Mouse (Mus musculus) limb, embryonic 11.5 days (tissue): ENCODE results near the gene Agpat4. TPM values are rescaled to one million over a fixed set of nuclear protein-coding genes. Genes with fewer than 3 reads are reported as not detected.

Experiments used
- ATAC-seq: fragments of 200-750 bp; cut with Nextera tagmentation; 2 replicates; pipeline ENCODE4 v1.8.0; 2017; ENCODE audit warnings: low read depth; ENCODE audit not compliant: insufficient number of reproducible peaks, low FRiP score, low TSS enrichment
- DNase-seq: peaks from one replicate; pipeline ENCODE4 v3.0.0-alpha.2; 2015; ENCODE audit warnings: low spot score
- H3K27ac ChIP-seq: fragments of 300-500 bp; sonication (generic); replicated peaks from 2 replicates; pipeline ENCODE4 v1.5.1; 2014; ENCODE audit warnings: low read depth, mild to moderate bottlenecking, low read length
- H3K27me3 ChIP-seq: fragments of 300-500 bp; sonication (generic); 2 replicates; pipeline ENCODE4 v1.6.1; 2014; ENCODE audit warnings: mild to moderate bottlenecking, low read length, mixed read lengths; ENCODE audit not compliant: control insufficient read depth, insufficient read depth
- H3K36me3 ChIP-seq: fragments of 300-500 bp; sonication (generic); 2 replicates; pipeline ENCODE4 v1.6.1; 2014; ENCODE audit warnings: mild to moderate bottlenecking, low read length, moderate library complexity, mixed read lengths; ENCODE audit not compliant: control insufficient read depth, insufficient read depth
- H3K4me1 ChIP-seq: fragments of 300-500 bp; sonication (generic); 2 replicates; pipeline ENCODE4 v1.6.1; 2014; ENCODE audit warnings: low read length, mixed read lengths; ENCODE audit not compliant: control insufficient read depth, insufficient read depth
- H3K4me2 ChIP-seq: fragments of 300-500 bp; sonication (generic); 2 replicates; pipeline ENCODE4 v1.6.1; 2014; ENCODE audit warnings: low read depth, mild to moderate bottlenecking, moderate library complexity; ENCODE audit not compliant: severe bottlenecking
- H3K4me3 ChIP-seq: fragments of 300-500 bp; sonication (generic); 2 replicates; pipeline ENCODE4 v1.5.1; 2014; ENCODE audit warnings: low read depth, low read length
- H3K9ac ChIP-seq: fragments of 300-500 bp; sonication (generic); 2 replicates; pipeline ENCODE4 v1.6.1; 2014; ENCODE audit warnings: mild to moderate bottlenecking, low read length
- H3K9me3 ChIP-seq: fragments of 300-500 bp; sonication (generic); 2 replicates; pipeline ENCODE4 v1.6.1; 2016; ENCODE audit warnings: low read length; ENCODE audit not compliant: control insufficient read depth
- WGBS: fragments of 180-500 bp; shearing (Covaris S2); extraction: QIAGEN DNeasy Blood & Tissue Kit; methylation state at CpG from one replicate; pipeline ENCODE4 v1.1.7; 2014; 5-methylcytosine and 5-hydroxymethylcytosine counted together
- polyA plus RNA-seq: library from polyadenylated mRNA; unstranded; fragments of >200 nt; fragmentation: Nextera tagmentation; extraction: Ambion mirVana; gene quantifications from 2 replicates; pipeline ENCODE4 v1.2.1, GENCODE M21; 2014

Gene Agpat4
- polyA plus RNA-seq, 1 experiment from 2014 or later: 25.5 TPM

- Histone ChIP-seq H3K4me2 (no peak overlapping the region), H3K9ac (no peak overlapping the region), H3K4me3 (no peak overlapping the region), H3K4me1 (no peaks in the 10 kb centered on the region), H3K9me3 (no peaks in the 10 kb centered on the region), H3K36me3 (no peaks in the 10 kb centered on the region), H3K27ac (no peak overlapping the region), H3K27me3 (no peaks in the 10 kb centered on the region)
- DNase-seq (no peak), ATAC-seq (no peak)
Observed at GRCm38 (mm10) chr17:12099415-12099814, 19.1 kb upstream of the Agpat4 start.

DNA sequence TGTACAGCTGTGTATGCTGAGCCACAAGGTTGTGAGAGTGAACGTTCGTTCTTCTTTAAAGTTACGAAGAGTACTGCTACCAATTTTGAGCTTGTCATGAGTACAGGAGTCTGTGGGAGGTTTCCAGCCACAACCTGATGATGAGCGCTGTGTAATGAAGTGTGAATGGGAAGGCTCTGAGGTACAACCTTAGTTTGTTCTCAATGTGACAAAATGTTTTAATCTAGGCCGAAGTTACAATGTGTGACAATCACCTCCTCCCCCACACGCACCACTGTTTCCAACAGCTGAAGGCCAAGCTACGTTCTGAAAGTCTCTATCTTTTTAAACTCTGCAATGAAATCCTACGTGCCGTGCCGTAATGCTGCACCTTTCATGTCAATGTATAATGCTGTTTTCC is 16.2 kb upstream of the Agpat4 start:
- ATAC-seq (no peak), DNase-seq (no peak)
- Histone ChIP-seq H3K9ac (no peak overlapping the region), H3K4me3 (no peak overlapping the region), H3K9me3 (no peaks in the 10 kb centered on the region), H3K27me3 (no peaks in the 10 kb centered on the region), H3K27ac (no peak overlapping the region), H3K4me2 (no peak overlapping the region), H3K4me1 (no peaks in the 10 kb centered on the region), H3K36me3 (no peaks in the 10 kb centered on the region)
- 93% methylated on average over 10 of the region's 10 CpGs for WGBS

- ATAC-seq (no peak), DNase-seq (no peak)
- H3K4me1 ChIP-seq: no peaks in the 10 kb centered on the region
- no peak overlapping the region for H3K27ac ChIP-seq
- WGBS: 86% methylated on average over 6 of the region's 6 CpGs
- H3K9ac ChIP-seq: no peak overlapping the region
- H3K9me3 ChIP-seq: no peaks in the 10 kb centered on the region
- H3K27me3 ChIP-seq: no peaks in the 10 kb centered on the region
- H3K36me3 ChIP-seq: no peaks in the 10 kb centered on the region
- no peak overlapping the region for H3K4me2 ChIP-seq
- no peak overlapping the region for H3K4me3 ChIP-seq
Observed at GRCm38 (mm10) chr17:12103781-12104180, 14.7 kb upstream of the Agpat4 start.

GRCm38 (mm10) chr17:12104245-12104644 is 14.3 kb upstream of the Agpat4 start:
- DNase-seq: no peak
- Histone ChIP-seq H3K27me3 (no peaks in the 10 kb centered on the region), H3K27ac (no peak overlapping the region), H3K4me3 (no peak overlapping the region), H3K36me3 (no peaks in the 10 kb centered on the region), H3K4me1 (no peaks in the 10 kb centered on the region), H3K9me3 (no peaks in the 10 kb centered on the region), H3K9ac (no peak overlapping the region), H3K4me2 (no peak overlapping the region)
- no peak for ATAC-seq
- WGBS: 73% methylated on average over 7 of the region's 7 CpGs

DNA sequence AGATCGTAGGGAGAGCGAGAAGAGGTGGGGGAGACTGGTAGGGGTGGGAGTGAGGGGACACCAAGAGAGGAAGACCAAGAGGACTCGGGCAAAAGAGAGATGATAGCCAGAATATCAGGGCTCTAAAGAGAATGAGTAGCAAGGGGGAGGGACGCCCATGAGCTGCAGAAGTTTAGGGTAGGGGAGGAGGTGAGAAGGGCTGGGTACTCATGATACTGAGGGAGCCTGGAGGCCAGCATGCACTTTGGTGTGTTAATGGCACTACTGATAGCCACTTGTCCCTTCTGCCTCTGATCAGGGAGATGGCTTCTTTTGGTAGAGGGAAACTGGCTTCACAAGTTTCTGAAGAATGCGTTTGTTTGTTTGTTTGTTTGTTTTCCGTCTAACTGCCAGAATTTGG is 13.8 kb upstream of the Agpat4 start:
- no peaks in the 10 kb centered on the region for H3K9me3 ChIP-seq
- H3K4me1 ChIP-seq: no peaks in the 10 kb centered on the region
- ATAC-seq (no peak), DNase-seq (no peak)
- H3K4me3 ChIP-seq: no peak overlapping the region
- no peaks in the 10 kb centered on the region for H3K27me3 ChIP-seq
- no peaks in the 10 kb centered on the region for H3K36me3 ChIP-seq
- H3K9ac ChIP-seq: no peak overlapping the region
- H3K27ac ChIP-seq: no peak overlapping the region
- 81% methylated on average over 6 of the region's 6 CpGs for WGBS
- H3K4me2 ChIP-seq: no peak overlapping the region

DNA sequence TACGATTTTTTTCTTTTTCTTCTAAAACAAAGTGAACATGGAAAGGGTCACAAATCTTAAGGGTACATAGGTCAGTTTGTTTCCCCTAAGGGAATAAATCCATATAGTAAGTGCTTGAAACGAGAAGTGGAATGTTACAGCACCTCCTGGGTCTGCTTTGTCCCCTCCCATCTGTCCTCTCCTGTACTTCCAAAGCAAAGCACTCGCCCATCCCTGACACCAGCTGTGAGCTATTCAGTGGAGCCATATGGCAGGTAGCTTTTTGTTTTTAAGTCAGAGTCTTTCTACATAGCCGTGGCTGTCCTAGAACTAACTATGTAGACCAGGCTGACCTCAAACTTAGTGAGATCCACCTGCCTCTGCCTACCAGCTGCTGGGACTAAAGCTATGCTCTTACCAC is 12.2 kb upstream of the Agpat4 start:
- DNase-seq: no peak
- ATAC-seq: no peak
- H3K9ac ChIP-seq: no peak overlapping the region
- no peaks in the 10 kb centered on the region for H3K36me3 ChIP-seq
- WGBS: 54% methylated on average over 4 of the region's 4 CpGs
- no peak overlapping the region for H3K4me2 ChIP-seq
- no peak overlapping the region for H3K27ac ChIP-seq
- no peak overlapping the region for H3K4me3 ChIP-seq
- H3K9me3 ChIP-seq: no peaks in the 10 kb centered on the region
- no peaks in the 10 kb centered on the region for H3K4me1 ChIP-seq
- H3K27me3 ChIP-seq: no peaks in the 10 kb centered on the region

GRCm38 (mm10) chr17:12113626-12114025 is 4.9 kb upstream of the Agpat4 start:
- WGBS: 90% methylated on average over 6 of the region's 6 CpGs
- no peak overlapping the region for H3K27ac ChIP-seq
- H3K4me1 ChIP-seq: 0 out of 2 replicates have a peak, but pooled peaks cover 2% of the 10 kb centered on the region
- no peak overlapping the region for H3K4me2 ChIP-seq
- no peaks in the 10 kb centered on the region for H3K36me3 ChIP-seq
- H3K27me3 ChIP-seq: no peaks in the 10 kb centered on the region
- no peak for ATAC-seq
- DNase-seq: no peak
- no peak overlapping the region for H3K4me3 ChIP-seq
- no peaks in the 10 kb centered on the region for H3K9me3 ChIP-seq
- no peak overlapping the region for H3K9ac ChIP-seq

DNA sequence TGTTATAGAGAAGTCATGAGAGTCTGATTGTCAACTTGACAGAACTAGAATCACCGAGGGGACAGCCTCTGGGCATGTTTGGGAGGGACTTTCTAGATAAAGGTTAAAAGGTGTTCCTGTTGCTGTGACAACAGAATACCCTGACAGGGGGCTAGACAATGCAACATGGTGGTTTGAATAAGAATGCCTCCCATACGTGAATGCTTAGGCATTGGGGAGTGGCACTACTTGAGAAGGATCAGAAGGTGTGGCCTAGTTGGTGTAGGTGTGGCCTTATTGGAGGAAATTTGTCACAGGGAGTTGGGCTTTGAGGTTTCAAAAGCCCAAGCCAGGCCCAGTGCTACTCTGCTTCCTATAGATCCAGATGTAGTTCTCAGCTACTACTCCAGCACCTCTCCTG is 3.4 kb upstream of the Agpat4 start:
- 84% methylated on average over 2 of the region's 2 CpGs for WGBS
- Histone ChIP-seq H3K9ac (no peak overlapping the region), H3K4me3 (no peak overlapping the region), H3K36me3 (no peaks in the 10 kb centered on the region), H3K27ac (no peak overlapping the region), H3K4me1 (0 out of 2 replicates have a peak, but pooled peaks cover 2% of the 10 kb centered on the region), H3K27me3 (no peaks in the 10 kb centered on the region), H3K9me3 (no peaks in the 10 kb centered on the region), H3K4me2 (no peak overlapping the region)
- DNase-seq (no peak), ATAC-seq (no peak)

DNA sequence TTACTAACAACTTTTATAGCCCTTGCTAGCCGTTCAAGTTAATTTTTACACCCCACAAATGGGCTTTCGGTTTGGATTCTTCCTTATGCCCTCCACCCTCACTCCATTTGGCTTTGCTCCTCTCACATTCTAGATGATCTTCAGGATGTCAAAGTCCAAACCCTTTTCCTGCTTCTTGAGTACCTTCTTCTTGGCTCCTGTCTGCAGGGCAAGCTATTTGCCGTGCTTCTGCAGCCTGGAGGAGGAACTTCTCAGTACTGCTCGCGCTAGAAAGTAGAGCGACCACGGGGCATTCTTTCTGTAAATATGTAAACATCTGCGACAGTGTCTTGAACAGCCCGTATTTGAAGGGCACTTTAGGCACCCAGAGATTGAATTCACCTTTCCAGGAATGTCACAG is 373 bp upstream of the Agpat4 start:
- peak overlapping the region; percentile 74 for H3K4me2 ChIP-seq
- no peaks in the 10 kb centered on the region for H3K36me3 ChIP-seq
- no peaks in the 10 kb centered on the region for H3K9me3 ChIP-seq
- peak overlapping the region; percentile 50 for H3K4me3 ChIP-seq
- DNase-seq: peak; percentile 42
- H3K9ac ChIP-seq: peak overlapping the region; percentile 64
- no peaks in the 10 kb centered on the region for H3K27me3 ChIP-seq
- ATAC-seq: no peak
- peak overlapping the region; percentile 90 for H3K27ac ChIP-seq
- WGBS: under 1% methylated on average over 9 of the region's 9 CpGs
- H3K4me1 ChIP-seq: 0 out of 2 replicates have a peak, but pooled peaks cover 6% of the 10 kb centered on the region
